Mouse (Mus musculus): ENCODE measurements at regions not wholly inside any gene's neighbourhood (a gene's known extent, or its start where the extent isn't known, plus 50 kb on each side); places are given as distances from the start of the nearest gene placed in this dataset.

- DNase-seq (ENCODE audit: low read depth), result no peak
Observed at GRCm38 (mm10) chr4:87554912-87555311, 324.6 kb upstream of the Slc24a2 start.

Measured in NIH3T3 (cell line).